Mouse (Mus musculus) liver, embryonic 14 days (tissue): ENCODE results near the gene Ets2. TPM values are rescaled to one million over a fixed set of nuclear protein-coding genes. Genes with fewer than 3 reads are reported as not detected.

Experiments used
- polyA plus RNA-seq: library from polyadenylated mRNA; depleted of rRNA; stranded (reverse); fragments of >200 nt; gene quantifications from 2 replicates; pipeline ENCODE4 v1.2.3, GENCODE M21; 2012; rRNA removed

Ets2 gene
- 6.3 and 7.7 TPM in 2 replicates for polyA plus RNA-seq

DNA sequence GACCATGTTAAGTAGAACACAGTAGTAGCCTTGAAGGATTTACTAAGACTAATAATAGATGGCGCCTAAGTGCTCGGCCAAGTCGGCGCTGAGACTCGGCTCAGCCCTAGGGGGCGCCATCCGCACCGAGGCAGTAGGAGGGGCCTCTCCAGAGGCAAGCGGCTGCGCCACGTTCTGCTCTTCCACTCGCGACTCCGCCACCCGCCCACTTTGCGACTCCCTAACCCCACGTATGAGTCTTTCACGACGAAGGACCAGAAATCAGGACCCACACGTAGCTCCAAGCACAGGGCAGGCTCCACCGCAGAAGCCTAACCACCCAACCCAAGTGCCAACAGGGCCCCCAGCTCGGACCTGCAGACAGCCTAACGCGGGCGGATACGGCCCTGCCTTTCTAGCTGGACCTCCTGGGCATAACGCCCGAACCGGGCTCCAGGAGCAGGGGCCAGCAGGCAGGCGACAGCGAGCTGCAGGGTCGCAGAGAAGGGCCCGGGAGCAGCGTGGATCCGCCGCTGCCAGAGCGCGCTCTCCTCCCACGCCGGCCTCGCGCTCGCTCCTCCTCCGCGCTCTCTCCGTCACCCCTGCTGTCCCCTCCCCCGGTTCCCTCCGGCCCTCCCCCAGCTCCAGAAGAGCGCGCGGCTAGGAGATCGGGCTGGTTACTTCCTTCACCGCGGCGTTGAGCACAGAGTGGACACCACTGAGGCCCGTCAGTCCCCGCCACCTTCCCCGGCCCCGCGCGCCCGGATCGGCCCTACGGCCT lies at the start of gene Ets2:
Gene Ets2, plus strand, starts transcription at position 274 of the 760 bp plus-strand sequence.

Other genes with a start within 250 kb of the Ets2 start
- 2.5 and 3.1 TPM in 2 replicates for gene Erg, start 115.5 kb upstream of the Ets2 start, polyA plus RNA-seq